Comparison of ENCODE assay signal across 8 mouse cellular contexts in genomic region chr11:94043998-94044985, GRCm38 (mm10). TPM values are rescaled to one million over a fixed set of nuclear protein-coding genes. Genes with fewer than 3 reads are reported as not detected.
DNase-seq lines count a peak whose midpoint lies in the region; ATAC-seq and TF ChIP-seq lines count a peak whose summit lies in the region.

No protein-coding gene starts in this region.

- peak; percentile 37; the same call in 1 of the 2 replicates for TF ChIP-seq POLR2A in testis, adult 2 months (IDR thresholded peaks at IDR 0.05; ENCODE audit: control insufficient read depth, low read depth, low read length)

- H3K27me3 ChIP-seq in forebrain, embryonic 11.5 days (ENCODE audit: control insufficient read depth, insufficient read depth, low read length), result no peaks in the 10 kb centered on the region
- H3K27me3 ChIP-seq in heart, embryonic 12.5 days (replicated peaks), result no peaks in the 10 kb centered on the region
- no peaks in the 10 kb centered on the region for H3K27me3 ChIP-seq in kidney, embryonic 15.5 days
- no peaks in the 10 kb centered on the region for H3K27me3 ChIP-seq in limb, embryonic 13.5 days
- H3K27me3 ChIP-seq in midbrain, embryonic 16.5 days (ENCODE audit: control insufficient read depth, insufficient read depth, low read depth, low read length), result no peaks in the 10 kb centered on the region
- no peaks in the 10 kb centered on the region for H3K27me3 ChIP-seq in testis, adult 2 months (ENCODE audit: control insufficient read depth, insufficient read depth, low read length)

- DNase-seq in urinary bladder, postnatal 10 days (ENCODE audit: low spot score), result peak; percentile 11
- DNase-seq in urinary bladder, adult 2 months (ENCODE audit: low spot score), result no peak
- DNase-seq in forebrain, embryonic 11.5 days (ENCODE audit: low spot score), result peak; percentile 96

- peak overlapping the region; percentile 75 for H3K9ac ChIP-seq in forebrain, embryonic 11.5 days (ENCODE audit: low read length)
- H3K9ac ChIP-seq in heart, embryonic 12.5 days, result peak overlapping the region; percentile 81
- H3K9ac ChIP-seq in kidney, embryonic 15.5 days, result peak overlapping the region; percentile 48
- H3K9ac ChIP-seq in limb, embryonic 13.5 days, result peak overlapping the region; percentile 72
- H3K9ac ChIP-seq in midbrain, embryonic 16.5 days (ENCODE audit: low read depth, low read length), result peak overlapping the region; percentile 80

- no peak for TF ChIP-seq CTCF in testis, adult 2 months (IDR thresholded peaks at IDR 0.05; ENCODE audit: control insufficient read depth, insufficient read depth, insufficient replicate concordance, low read depth, low read length)

- H3K36me3 ChIP-seq in forebrain, embryonic 11.5 days (ENCODE audit: control insufficient read depth, insufficient read depth, low read length), result no peaks in the 10 kb centered on the region; the same call in 1 of the 2 replicates
- peaks cover 11% of the 10 kb centered on the region for H3K36me3 ChIP-seq in heart, embryonic 12.5 days
- peaks cover 13% of the 10 kb centered on the region for H3K36me3 ChIP-seq in kidney, embryonic 15.5 days
- H3K36me3 ChIP-seq in limb, embryonic 13.5 days, result peaks cover 9% of the 10 kb centered on the region
- H3K36me3 ChIP-seq in midbrain, embryonic 16.5 days (ENCODE audit: control insufficient read depth, insufficient read depth, low read length), result 0 out of 2 replicates have a peak, but pooled peaks cover 2% of the 10 kb centered on the region
- H3K36me3 ChIP-seq in testis, adult 2 months (ENCODE audit: control insufficient read depth, insufficient read depth, low read length), result no peaks in the 10 kb centered on the region; the same call in none of the 2 replicates

- H3K9me3 ChIP-seq in forebrain, embryonic 11.5 days (ENCODE audit: control insufficient read depth, low read length), result no peaks in the 10 kb centered on the region
- no peaks in the 10 kb centered on the region for H3K9me3 ChIP-seq in heart, embryonic 12.5 days (replicated peaks)
- H3K9me3 ChIP-seq in kidney, embryonic 15.5 days (replicated peaks), result no peaks in the 10 kb centered on the region
- H3K9me3 ChIP-seq in limb, embryonic 13.5 days, result no peaks in the 10 kb centered on the region
- no peaks in the 10 kb centered on the region for H3K9me3 ChIP-seq in midbrain, embryonic 16.5 days (replicated peaks; ENCODE audit: control insufficient read depth, low read length, poor library complexity, severe bottlenecking)

- peak; percentile 98 for ATAC-seq in forebrain, embryonic 11.5 days (replicated peaks; ENCODE audit: low FRiP score)
- peak; percentile 91 for ATAC-seq in heart, embryonic 12.5 days (ENCODE audit: insufficient number of reproducible peaks, low FRiP score)
- peak; percentile 99 for ATAC-seq in kidney, embryonic 15.5 days (replicated peaks; ENCODE audit: low FRiP score)
- ATAC-seq in limb, embryonic 13.5 days (ENCODE audit: low FRiP score, low read depth), result peak; percentile 98
- ATAC-seq in midbrain, embryonic 16.5 days, result peak; percentile 99

- peaks cover 6% of the 10 kb centered on the region; the same call in 1 of the 2 replicates for H3K4me1 ChIP-seq in forebrain, embryonic 11.5 days (replicated peaks; ENCODE audit: control insufficient read depth, insufficient read depth, low read length)
- H3K4me1 ChIP-seq in heart, embryonic 12.5 days (replicated peaks), result 0 out of 2 replicates have a peak, but pooled peaks cover 4% of the 10 kb centered on the region
- peaks cover 3% of the 10 kb centered on the region for H3K4me1 ChIP-seq in kidney, embryonic 15.5 days
- 0 out of 2 replicates have a peak, but pooled peaks cover 6% of the 10 kb centered on the region for H3K4me1 ChIP-seq in limb, embryonic 13.5 days
- peaks cover 24% of the 10 kb centered on the region for H3K4me1 ChIP-seq in midbrain, embryonic 16.5 days (ENCODE audit: control insufficient read depth, insufficient read depth, low read length)
- H3K4me1 ChIP-seq in testis, adult 2 months (ENCODE audit: control insufficient read depth, insufficient read depth, low read length), result no peaks in the 10 kb centered on the region

- peak overlapping the region; percentile 97 for H3K27ac ChIP-seq in forebrain, embryonic 11.5 days (ENCODE audit: low read depth, low read length)
- peak overlapping the region; percentile 85 for H3K27ac ChIP-seq in heart, embryonic 12.5 days (ENCODE audit: poor library complexity, severe bottlenecking)
- peak overlapping the region; percentile 77 for H3K27ac ChIP-seq in kidney, embryonic 15.5 days
- peak overlapping the region; percentile 65; the same call in 1 of the 2 replicates for H3K27ac ChIP-seq in limb, embryonic 13.5 days
- peak overlapping the region; percentile 94 for H3K27ac ChIP-seq in midbrain, embryonic 16.5 days (ENCODE audit: low read length)
- H3K27ac ChIP-seq in testis, adult 2 months (ENCODE audit: control insufficient read depth, insufficient read depth, low read depth, low read length), result peak overlapping the region; percentile 7; the same call in 1 of the 2 replicates

- H3K4me3 ChIP-seq in forebrain, embryonic 11.5 days (ENCODE audit: low read depth, low read length), result peak overlapping the region; percentile 55
- peak overlapping the region; percentile 64 for H3K4me3 ChIP-seq in heart, embryonic 12.5 days
- peak overlapping the region; percentile 54 for H3K4me3 ChIP-seq in kidney, embryonic 15.5 days (replicated peaks)
- H3K4me3 ChIP-seq in limb, embryonic 13.5 days, result peak overlapping the region; percentile 58
- H3K4me3 ChIP-seq in midbrain, embryonic 16.5 days (ENCODE audit: low read depth, low read length), result peak overlapping the region; percentile 54
- peak overlapping the region; percentile 84 for H3K4me3 ChIP-seq in testis, adult 2 months (ENCODE audit: control insufficient read depth, low read depth, low read length)

- WGBS in forebrain, embryonic 11.5 days, result under 1% methylated on average over 22 of the region's 22 CpGs
- 13% methylated on average over 22 of the region's 22 CpGs for WGBS in heart, embryonic 12.5 days
- WGBS in kidney, embryonic 15.5 days, result 4% methylated on average over 22 of the region's 22 CpGs
- WGBS in limb, embryonic 13.5 days, result 4% methylated on average over 22 of the region's 22 CpGs
- WGBS in midbrain, embryonic 16.5 days, result under 1% methylated on average over 22 of the region's 22 CpGs

- peak overlapping the region; percentile 46 for H3K4me2 ChIP-seq in forebrain, embryonic 11.5 days (ENCODE audit: low read depth, low read length, severe bottlenecking)
- peak overlapping the region; percentile 86 for H3K4me2 ChIP-seq in heart, embryonic 12.5 days
- peak overlapping the region; percentile 67 for H3K4me2 ChIP-seq in kidney, embryonic 15.5 days
- peak overlapping the region; percentile 74 for H3K4me2 ChIP-seq in limb, embryonic 13.5 days (replicated peaks)
- peak overlapping the region; percentile 55 for H3K4me2 ChIP-seq in midbrain, embryonic 16.5 days (ENCODE audit: low read length)

RNA-seq across cellular contexts. Expression of gene Spag9, which starts 48.4 kb away (rescaled TPM):
- polyA plus RNA-seq in urinary bladder, adult 2 months (2012; rRNA removed), result 42.1 and 42.9 TPM in 2 replicates
- 93.4 and 101 TPM in 2 replicates for polyA plus RNA-seq in forebrain, embryonic 11.5 days (2014; fragmentation: Nextera tagmentation; extraction: Ambion mirVana)
- 48.3 and 49.1 TPM in 2 replicates for polyA plus RNA-seq in heart, embryonic 12.5 days (2016; fragmentation: Nextera tagmentation; extraction: Ambion mirVana)
- polyA plus RNA-seq in kidney, embryonic 15.5 days (2015; fragmentation: Nextera tagmentation; extraction: Ambion mirVana), result 35.1 and 37.2 TPM in 2 replicates
- polyA plus RNA-seq in limb, embryonic 13.5 days (2015; fragmentation: Nextera tagmentation; extraction: Ambion mirVana), result 42.6 and 44.1 TPM in 2 replicates
- 82.7 and 92.9 TPM in 2 replicates for polyA plus RNA-seq in midbrain, embryonic 16.5 days (2015; fragmentation: Nextera tagmentation; extraction: Ambion mirVana)
- 17.7 and 18.8 TPM in 2 replicates for polyA plus RNA-seq in testis, adult 2 months (2012; rRNA removed)

Comparison
In these comparisons a context has a peak if more than half of its experiments do, and no peak if none do; other contexts are left out.
1. H3K27ac ChIP-seq: peak in every context shown above with its lines; median percentile 97 in forebrain, embryonic 11.5 days; 94 in midbrain, embryonic 16.5 days; 85 in heart, embryonic 12.5 days; 77 in kidney, embryonic 15.5 days; 65 in limb, embryonic 13.5 days; 7 in testis, adult 2 months.